Mouse (Mus musculus): Measurements from ENCODE around the gene Nr1d2.
"Not testable (repeated sequence)": the region's sequence is repeated elsewhere in the genome, so short reads cannot be mapped to it uniquely, and the experiment has no call there.

The Nr1d2 gene

DNA sequence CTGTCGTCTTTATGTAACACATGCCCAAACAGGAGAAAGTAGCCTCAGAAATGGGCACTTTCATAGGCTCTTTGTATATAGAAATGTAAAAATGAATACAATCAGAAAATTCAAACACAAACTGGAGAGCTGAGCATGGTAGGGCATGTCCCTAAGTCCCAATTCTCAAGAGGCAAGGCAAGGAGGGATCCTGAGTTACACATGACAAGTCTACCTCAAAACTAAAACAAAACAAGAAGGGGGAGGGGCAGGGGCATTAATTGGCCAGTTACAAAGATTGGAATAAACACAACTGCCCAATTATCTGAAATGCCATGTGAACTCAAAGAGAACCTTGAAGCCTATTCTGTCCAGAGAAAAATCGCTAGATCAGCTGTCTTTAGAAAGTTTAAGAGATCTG lies 5.9 kb downstream of the Nr1d2 start:
- DNase-seq (ENCODE audit: low read depth) = no peak

DNA sequence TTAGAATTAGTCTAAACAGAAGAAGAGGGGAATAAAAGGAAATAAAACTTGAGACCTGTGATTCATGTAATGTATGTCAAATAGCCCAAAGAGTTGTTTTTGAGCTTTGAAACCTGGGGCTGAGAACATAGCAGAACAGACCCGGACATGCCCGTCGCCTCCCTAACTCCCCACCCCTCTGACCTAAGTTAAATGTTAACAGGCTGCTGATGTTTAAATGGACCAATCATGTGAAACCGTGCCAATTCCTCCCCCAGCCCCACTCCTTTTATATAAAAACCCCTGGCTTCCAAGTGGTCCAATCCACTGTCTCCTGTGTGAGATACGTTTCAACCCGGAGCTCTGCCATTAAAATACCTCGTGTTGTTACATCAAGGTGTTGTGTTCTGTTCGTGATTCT lies 7.1 kb downstream of the Nr1d2 start:
- DNase-seq (ENCODE audit: low read depth) = not testable (repeated sequence)

DNA sequence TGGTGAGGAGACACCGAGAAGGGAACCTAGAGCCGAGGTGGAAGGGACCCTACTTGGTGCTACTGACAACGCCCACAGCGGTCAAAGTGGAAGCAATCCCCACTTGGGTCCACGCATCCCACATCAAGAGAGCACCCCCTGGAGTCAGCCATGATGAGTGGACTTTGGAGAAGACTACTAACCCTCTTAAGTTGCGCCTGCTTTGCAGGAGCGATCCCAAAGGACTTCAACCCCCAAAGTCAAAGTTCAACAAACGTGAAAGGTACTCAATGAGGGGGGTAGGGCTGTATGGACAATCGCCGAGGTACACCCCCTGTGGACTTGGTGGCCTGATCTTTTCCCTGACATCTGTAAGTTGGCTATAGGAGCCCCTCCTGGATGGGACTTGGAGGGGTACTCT lies 9.2 kb downstream of the Nr1d2 start:
- DNase-seq (ENCODE audit: low read depth) = not testable (repeated sequence)

DNA sequence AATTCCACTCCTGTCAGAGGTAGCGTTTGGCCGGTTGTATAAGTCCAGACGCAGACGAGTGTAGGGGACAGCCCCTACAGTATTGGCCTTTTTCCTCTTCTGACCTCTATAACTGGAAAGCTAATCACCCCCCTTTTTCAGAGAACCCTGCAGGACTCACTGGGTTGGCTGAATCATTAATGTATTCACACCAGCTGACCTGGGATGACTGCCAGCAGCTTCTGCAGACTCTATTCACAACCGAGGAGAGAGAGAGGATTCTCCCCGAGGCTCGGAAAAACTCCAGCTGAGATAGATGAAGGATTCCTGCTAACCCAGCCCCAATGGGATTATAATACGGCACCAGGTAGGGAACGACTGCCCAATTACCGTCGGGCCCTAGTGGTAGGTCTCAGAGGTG lies 12.7 kb downstream of the Nr1d2 start:
- DNase-seq (ENCODE audit: low read depth) = not testable (repeated sequence)

DNA sequence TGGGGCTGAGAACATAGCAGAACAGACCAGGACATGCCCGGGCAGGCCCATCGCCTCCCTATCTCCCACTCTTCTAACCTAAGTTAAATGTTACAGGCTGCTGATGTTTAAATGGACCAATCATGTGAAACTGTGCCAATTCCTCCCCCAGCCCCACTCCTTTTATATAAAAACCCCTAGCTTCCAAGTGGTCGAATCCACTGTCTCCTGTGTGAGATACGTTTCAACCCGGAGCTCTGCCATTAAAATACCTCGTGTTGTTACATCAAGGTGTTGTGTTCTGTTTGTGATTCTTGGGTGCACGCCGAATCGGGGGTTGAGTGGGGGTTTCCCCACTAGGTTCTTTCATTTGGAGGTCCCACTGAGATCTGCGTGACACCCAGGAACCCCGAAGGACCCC lies 13.5 kb downstream of the Nr1d2 start:
- not testable (repeated sequence) for DNase-seq (ENCODE audit: low read depth)

DNA sequence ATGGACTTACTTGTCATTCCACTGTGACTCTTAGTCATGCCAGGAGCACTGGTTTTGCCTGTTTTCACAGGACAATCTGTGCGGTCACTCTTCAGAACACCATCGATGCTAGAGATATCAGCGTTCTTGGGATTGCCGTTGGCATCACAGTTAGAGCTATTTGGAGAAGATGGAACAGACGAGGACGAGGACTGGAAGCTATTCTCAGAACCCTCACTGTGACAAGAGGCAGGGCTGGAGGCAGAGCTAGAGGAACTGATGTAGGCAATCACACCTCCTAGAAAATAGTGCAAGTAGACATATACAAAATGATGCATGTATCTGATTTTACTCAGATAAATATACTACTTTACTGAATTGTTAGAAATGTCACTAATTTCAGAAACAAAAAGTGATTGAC lies 16.9 kb downstream of the Nr1d2 start:
- DNase-seq (ENCODE audit: low read depth) = no peak

DNA sequence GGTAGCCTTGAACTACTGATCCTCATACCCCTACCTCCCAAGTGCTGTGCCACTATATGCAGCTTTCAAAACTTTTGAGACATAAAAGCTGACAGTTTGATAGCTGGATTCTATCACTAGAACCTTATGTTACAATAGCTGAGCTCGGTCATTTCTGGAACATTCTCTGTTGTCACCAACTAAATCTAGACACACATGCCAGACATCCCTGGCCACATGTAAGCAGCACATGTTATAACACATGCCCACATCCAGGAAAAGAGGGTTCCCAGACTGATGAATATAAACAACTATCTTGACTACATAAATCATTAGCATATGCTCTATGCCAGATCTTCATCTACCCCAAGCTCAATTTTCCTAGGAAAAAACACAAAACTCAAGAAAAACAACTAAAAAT lies 21.8 kb downstream of the Nr1d2 start:
- DNase-seq (ENCODE audit: low read depth) = no peak

DNA sequence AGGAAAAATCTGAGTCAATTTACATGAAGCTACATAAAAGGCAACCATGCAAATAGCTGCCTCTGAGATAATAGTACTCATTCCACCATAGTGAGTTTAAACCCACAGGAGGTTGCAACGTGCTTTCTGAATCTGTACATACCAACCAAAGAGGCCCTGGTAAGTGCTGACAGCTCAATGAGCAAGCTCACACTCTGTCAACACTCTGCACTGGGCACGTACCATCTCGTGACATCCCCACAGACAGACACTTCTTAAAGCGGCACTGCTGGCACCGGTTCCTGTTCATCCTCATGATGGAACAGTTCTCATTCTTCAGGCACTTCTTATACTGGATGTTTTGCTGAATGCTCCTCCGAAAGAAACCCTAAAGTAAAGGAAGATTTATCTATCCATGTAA lies 22.5 kb downstream of the Nr1d2 start:
- DNase-seq (ENCODE audit: low read depth) = no peak

DNA sequence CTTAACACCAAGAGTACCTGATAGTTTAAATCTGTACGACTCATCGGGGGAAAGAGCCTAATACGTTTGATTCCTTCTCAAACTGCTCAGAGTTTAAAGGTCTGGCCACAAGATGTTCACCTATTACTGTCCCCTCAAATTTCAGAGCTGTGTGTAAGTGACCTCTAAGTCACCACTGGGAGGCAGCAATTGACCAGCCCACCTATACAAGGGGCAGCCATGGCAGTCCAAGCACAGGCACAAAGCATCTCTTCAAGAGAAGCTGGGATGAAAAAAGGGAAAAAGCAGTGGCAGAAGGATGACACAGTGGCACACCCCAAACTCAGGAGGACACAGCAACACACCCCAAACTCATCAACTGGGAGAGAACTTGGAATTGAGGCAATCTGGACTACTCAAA lies 28.1 kb downstream of the Nr1d2 start:
- no peak for DNase-seq (ENCODE audit: low read depth)

DNA sequence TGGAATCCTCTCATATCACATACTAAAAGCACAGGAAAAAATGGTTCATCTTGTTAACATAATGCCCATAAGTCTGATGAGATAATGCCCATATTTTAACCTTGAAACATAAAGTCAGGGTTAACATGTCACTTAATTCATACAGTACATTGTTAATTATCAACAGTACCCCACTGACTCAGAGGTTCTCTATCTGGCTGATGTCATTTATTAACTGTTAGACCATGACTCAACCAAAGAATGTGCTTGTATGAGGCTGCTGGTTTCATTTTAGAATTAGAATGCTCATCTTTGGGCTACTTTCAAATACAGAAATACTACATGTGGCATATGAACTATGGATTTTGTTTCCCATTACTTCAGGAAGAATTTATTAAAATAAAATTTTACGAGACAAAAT lies 34.6 kb downstream of the Nr1d2 start:
- not testable (repeated sequence) for DNase-seq (ENCODE audit: low read depth)

DNA sequence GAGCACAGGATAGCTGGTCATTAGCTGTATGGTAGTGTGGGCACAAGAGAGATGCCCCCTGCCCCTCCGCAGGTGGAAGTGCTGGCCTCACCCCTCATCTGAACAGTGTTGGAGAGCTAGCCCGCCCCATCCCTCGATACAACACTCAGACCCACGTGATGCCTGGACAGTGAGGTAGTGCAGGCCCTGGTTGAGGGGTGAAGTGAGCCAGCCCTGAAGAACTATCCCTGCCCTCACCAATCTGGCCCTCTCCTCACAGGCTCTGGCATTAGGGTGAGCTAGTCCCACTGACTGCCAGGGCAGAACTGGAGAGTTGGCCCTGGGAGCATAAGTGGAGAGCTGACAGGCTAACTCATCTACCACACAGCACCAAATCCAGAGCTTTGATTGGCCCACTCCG lies 37.5 kb downstream of the Nr1d2 start:
- DNase-seq (ENCODE audit: low read depth) = no peak

DNA sequence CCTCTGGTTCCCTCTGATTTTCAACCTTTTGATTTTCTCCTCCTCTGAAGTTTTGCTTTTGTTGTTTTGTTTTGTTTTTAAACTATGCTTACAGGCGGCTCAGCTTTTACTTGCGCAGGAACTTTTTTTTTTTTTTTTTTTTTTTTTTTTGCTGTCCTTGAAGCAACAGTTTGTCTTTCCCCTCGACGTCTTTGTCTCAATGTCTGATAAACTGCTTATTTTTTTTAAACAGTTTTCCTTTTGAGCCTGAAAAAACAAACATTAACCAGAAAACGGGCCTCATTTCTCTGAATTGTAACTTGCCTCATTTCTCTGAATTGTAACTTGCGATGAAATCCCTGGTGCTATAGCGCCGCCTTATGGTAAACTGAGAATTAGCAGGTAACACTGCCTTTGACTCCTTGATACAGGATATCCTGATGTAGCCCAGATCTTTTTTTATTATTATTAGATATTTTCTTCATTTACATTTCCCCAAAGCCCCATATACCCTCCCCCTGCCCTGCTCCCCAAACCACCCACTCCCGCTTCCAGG lies 52.0 kb downstream of the Nr1d2 start:
- peak; percentile 70 for DNase-seq (ENCODE audit: low read depth)

DNA sequence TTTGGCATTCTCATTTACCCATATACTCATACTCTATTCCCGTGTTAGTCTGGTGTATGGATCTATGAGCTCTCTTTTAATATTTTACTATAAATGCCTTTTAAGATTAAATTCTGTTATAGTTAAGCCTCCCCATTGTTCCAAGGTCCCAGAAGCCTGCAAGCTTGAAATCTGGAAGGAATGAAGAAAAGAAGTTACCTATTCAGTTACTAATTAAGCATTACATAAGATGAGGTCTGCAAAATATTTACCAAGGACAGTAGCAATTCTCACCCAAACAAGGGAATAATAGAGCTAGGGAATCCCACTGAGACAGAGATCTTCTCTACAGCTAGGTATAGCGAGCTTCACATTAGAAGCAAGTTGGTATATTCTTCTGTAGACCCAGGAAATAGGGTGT lies 61.4 kb downstream of the Nr1d2 start:
- DNase-seq (ENCODE audit: low read depth) = not testable (repeated sequence)

DNA sequence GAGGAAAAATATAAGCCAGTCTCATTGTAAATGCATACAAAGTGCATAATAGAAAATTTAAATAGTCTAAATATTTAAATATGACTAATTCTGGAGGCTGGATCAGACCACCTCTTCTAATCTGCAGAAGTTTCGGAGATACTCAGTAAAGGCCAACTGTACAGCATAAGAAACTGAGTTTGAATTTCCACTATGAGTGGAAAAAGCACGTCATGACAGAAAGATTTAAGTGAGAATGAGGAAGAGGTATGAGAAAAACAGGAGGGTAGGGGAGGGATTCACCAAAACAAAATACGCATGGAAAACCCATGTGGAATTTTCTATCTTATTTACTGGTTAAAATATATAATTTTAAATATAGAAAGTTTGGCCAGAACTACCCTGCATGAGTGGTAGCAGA lies 71.3 kb downstream of the Nr1d2 start:
- DNase-seq (ENCODE audit: low read depth) = no peak

DNA sequence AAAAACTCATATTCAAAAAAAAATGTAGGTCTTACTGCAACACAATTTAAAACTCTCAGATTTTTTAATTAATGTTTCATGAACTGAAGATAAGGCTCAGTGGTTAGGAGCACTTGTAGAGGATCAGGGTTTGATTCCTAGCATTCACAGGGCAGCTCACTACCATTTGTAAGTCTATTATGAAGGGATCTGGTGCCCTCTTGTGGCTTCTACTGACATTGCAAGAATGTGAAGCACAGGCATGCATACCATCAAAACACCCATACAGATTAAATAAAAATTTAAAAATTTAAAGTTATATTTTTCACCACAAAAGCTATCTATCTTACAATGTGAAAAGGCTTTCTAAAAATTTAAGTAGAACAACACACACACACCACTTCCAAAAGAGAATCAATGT lies 71.9 kb downstream of the Nr1d2 start:
- DNase-seq (ENCODE audit: low read depth) = peak; percentile 41

Measured in c-Kit-positive CD71-positive TER-119-negative erythroid progenitor cells, embryonic 14.5 days (primary cell).